Mouse (Mus musculus) forelimb bud, embryonic 11.5 days (tissue): Measurements from ENCODE around the gene Endod1.
"Not testable (repeated sequence)": the region's sequence is repeated elsewhere in the genome, so short reads cannot be mapped to it uniquely, and the experiment has no call there.

Source experiments
- DNase-seq: peaks from one replicate; pipeline ENCODE4 v3.0.0-alpha.2; 2012; ENCODE audit warnings: low read depth, low spot score

Gene Endod1

GRCm38 (mm10) chr9:14380386-14381285 is 671 bp downstream of the Endod1 start:
- peak; percentile 64 for DNase-seq

DNA sequence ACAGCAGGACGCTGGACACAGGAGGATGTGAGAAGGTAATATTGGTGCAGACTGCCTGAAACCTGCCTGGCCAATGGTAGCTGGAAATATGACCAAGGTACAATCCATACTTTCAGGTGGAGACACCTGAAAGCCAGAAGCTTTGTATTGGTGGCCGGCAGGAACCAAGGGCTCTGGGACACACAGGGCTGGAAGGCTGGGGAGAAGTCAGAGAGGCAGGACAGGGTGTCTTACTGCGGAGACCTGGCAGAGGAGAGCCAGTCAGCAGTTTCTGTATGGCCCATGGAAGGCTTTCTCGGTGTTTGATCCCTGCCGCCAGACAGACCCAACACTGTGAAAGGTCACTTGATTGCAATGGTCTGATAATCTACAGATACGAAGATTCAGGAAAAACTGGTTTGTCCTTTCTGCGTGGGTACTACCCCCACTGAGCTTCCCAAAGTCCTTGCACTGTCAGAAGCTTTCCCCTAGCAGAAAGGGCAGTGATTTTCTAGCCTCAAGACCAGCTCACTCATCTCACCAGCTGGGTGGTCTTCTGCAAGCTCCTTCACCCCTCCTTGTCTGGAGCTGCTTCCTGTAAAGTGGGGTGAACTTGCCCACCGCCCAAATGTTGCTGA is 1.4 kb downstream of the Endod1 start:
- DNase-seq = peak; percentile 11

DNA sequence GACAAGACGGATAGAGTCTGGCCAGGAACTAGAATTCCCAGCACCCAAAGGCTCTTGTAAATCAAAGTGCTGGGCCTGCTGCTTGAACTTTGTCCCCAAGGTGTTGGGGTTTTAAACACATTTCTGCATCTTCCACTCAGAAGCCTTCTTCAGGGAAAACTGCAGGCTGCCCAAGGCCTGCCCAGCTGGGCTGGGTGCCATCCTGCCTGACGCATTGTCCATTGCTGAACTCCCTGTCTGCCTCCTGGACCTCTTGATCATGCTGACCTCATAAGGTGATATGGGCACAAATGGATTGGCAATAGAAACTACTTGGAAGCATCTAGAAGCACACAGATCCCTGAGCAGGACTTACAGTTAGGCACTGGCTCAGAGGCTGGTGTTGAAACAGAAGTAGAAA is 3.2 kb downstream of the Endod1 start:
- DNase-seq = no peak

DNA sequence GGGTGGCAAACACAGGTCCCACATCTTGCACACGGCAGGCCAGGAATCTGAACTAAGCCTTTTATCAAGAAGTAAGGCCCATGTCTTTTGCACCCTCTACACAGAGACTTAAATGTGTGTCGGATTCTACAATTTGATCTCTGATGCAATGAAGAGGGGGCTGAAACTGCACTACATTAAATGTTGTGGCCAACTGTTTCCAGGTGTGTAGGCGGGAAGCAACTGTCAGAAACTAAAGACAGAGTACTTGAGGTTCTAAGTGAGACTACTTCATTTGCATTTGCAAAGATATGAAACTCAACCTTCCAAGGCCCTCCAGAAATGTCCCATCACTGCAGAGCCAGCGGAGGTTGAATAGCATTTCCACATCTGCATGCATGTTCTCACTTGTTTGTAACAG is 5.2 kb downstream of the Endod1 start:
- no peak for DNase-seq

DNA sequence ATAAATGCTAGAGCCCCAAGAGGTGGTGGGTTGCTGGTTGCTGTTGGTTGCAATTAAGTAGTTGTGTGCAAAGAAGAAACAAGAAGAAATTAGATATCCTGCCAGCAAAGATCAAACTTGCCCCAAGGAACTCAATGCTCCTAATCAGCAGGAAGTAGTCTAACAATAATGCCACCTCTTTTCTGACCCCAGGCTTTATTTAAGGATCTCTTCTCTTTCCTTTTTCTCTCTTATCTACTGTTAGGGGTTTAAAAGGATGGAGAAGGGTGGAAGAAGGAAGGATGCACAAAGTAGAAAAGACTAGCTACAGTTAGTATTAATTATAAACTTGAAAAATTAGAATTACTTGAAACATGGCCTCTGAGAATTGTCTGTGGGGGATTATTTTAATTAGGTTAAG is 8.9 kb downstream of the Endod1 start:
- DNase-seq = no peak

GRCm38 (mm10) chr9:14369271-14369670 is 12.0 kb downstream of the Endod1 start:
- no peak for DNase-seq

GRCm38 (mm10) chr9:14367850-14368249 is 13.5 kb downstream of the Endod1 start:
- no peak for DNase-seq

DNA sequence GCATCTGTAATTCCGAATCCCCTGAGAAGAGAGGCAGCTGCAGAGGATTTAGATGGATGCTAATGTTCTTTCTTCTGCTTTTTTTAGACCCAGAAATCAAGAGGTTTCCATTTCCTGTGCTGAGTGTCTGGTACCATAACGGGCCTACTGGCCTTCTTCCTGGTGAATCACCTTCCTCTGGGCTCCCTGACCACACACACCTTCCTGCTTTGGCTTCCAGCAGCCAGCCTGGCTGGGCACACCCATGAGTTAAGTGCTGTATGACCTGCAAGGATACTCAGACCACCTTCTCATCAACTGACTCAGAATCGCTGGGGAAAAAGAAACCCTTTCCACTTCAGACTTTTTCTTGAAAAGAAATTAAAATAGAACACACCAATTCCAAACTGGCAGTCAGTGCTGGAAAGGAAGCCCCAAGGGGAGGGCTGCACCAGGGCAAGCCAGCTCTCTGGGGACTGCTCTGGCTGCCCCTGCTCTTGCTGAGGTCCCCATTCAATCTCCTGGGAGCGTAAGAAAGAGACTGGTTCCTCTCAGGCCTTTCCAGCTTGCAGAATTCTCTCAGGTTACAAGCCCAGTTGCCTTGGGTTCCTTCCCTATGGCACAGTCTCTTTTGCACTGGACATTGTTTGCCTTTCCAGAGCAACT is 15.7 kb downstream of the Endod1 start:
- DNase-seq = no peak

GRCm38 (mm10) chr9:14364719-14365118 is 16.6 kb downstream of the Endod1 start:
- no peak for DNase-seq

DNA sequence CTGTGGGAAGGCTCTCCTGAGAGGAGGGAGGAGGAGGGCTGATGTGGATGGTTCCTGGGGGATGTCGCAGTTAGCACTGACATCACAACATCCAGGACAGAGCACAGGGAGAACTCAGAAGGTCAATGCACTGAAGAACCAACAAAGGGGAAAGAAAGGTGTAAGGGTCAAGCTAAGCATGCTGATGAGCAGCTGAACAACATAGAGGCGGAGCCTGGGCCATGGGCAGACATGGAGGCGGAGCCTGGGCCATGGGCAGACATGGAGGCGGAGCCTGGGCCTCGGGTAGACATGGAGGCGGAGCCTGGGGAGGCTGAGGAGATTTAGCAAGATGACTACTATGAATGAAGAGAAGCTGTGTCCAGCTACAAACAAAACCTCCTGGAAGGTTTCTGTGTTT is 17.8 kb downstream of the Endod1 start:
- no peak for DNase-seq

DNA sequence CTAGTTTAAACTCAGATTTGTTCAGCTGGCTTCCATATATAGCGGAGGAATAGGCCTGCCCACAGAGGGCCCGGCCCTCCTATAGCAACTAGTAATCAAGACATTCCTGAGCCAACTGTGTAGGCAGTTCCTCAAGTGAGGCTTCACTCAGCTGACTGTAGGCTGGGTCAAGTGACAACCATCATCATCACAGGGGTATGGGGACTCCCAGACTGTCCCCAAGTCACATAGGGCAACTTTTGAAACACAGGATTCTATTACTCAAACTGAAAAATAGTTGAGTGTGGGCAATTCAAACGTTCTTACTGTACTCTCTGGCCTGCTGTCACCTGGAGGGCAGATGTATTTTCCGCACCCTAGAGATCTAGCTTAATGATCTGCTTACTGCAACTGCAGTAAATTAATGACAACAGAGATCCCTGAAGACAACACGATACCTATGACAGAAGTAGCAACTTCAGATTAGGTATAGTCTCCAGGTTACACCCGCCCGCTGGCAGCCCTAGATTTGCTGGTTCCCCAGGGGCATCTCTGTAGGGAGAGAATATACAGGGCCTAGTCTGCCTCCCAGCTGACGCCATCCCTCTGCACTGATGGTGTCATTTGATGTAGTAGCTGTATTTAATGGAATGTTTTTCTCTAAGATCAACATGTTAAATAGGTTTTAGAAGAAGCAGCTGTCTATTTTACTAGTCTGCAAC is 19.1 kb downstream of the Endod1 start:
- DNase-seq = no peak

GRCm38 (mm10) chr9:14357033-14357432 is 24.3 kb downstream of the Endod1 start:
- DNase-seq = no peak

- no peak for DNase-seq
These were observed 26.5 kb downstream of the Endod1 start for GRCm38 (mm10) chr9:14354852-14355251.

DNA sequence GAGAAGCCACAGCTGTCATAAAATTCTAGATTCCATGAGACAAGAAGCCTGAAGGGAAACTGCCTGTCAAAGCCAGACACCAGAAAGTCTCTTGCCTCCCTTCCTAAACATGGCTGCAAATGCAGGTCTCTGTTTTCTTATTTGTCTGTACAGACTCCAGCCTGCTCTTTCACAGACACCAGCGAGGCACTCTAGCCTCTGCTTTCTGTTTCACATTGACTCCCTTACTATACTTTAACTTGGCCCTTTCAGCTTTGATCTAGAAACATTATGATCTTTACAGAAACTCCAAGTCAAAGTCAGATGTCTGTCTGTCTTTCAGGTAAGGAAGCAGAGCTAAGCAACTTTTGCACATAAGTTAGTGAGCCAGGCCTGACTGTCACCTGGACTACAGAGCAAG is 29.0 kb downstream of the Endod1 start:
- no peak for DNase-seq

DNA sequence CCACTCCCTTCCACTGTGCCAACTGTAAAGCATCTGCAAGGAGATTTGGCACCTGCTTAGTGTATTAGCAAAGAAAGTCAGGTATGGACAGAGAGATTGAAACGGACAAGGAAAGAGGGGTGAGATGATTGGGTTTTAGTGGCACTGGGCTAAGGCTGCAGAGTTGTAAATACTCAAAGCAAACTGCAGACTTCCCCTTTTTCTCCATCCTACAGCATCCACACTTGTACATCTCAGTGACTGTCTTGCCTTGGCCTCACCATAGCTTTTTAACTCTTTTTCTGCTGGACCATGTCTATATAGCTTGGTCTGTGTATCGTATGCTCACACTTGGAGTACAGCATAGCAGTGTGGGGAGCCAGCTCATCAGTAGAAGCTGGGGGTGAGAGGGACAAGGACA is 30.5 kb downstream of the Endod1 start:
- no peak for DNase-seq

DNA sequence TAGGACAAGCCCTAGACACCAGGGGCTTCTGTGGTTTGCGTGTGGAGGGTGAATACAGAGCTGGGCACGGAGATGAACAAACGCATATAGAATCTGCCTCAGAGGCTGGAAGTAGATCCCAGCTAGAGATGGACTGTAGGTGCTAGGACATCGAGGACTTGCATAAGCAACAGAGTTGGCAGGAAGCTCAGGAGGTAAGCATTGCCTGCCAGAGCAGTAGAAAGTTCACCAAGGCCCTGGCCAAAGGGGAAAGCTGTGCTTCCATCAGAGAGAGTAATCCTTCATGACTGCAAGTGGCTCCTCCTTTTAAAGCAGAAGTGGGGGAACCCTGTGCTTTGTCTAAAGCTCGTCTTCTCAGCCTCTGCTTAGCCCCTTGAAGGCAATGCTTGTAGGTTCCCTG is 31.9 kb downstream of the Endod1 start:
- DNase-seq = no peak

GRCm38 (mm10) chr9:14348416-14348815 is 32.9 kb downstream of the Endod1 start:
- DNase-seq = peak; percentile 18

- DNase-seq = not testable (repeated sequence)
These were observed 35.4 kb downstream of the Endod1 start for GRCm38 (mm10) chr9:14345866-14346265.

GRCm38 (mm10) chr9:14342041-14342668 is 39.2 kb downstream of the Endod1 start:
- peak; percentile 85 for DNase-seq

DNA sequence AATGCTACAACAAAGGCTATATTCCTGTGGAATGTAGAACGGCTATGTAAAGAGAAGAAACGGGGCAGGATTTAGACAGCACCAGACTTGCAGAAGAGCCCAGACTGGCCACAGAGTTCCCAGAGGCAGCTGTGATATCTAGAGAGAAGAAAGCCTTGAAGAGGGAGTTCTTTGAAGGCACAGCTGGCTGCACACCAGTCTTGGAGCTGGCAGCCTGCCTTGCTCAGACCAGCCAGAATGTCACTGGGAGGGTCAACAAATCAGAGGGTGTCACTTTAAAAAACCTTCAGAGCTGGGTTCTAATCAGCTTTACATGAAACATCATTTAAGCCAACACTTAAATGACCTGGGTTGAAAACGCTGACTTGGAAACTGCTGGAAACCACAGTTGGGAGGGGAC is 42.6 kb downstream of the Endod1 start:
- DNase-seq = no peak

DNA sequence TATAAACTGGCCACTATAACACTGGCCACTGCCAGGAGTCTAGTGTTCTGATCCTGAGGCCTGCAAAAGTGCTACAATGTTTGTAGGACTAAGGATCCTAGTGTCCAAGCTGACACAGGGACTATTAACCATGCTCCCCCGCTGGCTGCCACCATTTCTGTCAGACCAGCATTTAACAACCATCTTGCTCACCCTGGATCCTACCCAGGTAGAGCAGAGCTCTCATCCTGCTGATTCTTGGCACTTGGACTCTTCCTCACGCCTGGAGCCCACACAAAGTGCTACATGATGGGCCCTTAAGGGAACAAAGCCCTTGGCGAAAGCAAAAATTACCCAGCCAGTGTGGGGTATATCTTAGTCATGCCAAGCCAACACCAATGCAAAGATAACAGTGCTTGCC is 44.4 kb downstream of the Endod1 start:
- no peak for DNase-seq

- no peak for DNase-seq
These were observed 45.5 kb downstream of the Endod1 start for GRCm38 (mm10) chr9:14335829-14336228.
